Mouse (Mus musculus) heart, adult 8-10 months (tissue): Measurements from ENCODE around the gene Col9a1. TPM values are rescaled to one million over a fixed set of nuclear protein-coding genes. Genes with fewer than 3 reads are reported as not detected.

Source experiments
- DNase-seq: peaks from one replicate; pipeline ENCODE4 v3.0.0; 2022; ENCODE audit warnings: low spot score
- total RNA-seq, 4 experiments: library from RNA; stranded (reverse); gene quantifications; 2 replicates each; pipeline ENCODE4 v1.2.4; 2022

Gene Col9a1
- not detected for total RNA-seq

GRCm38 (mm10) chr1:24177224-24177851 lies at the start of gene Col9a1:
Gene Col9a1 (plus strand): TSS chr1:24177610.
- DNase-seq: no peak

GRCm38 (mm10) chr1:24127866-24128265 lies 49.5 kb upstream of the Col9a1 start:
- DNase-seq: no peak

- DNase-seq: no peak
Measured at GRCm38 (mm10) chr1:24133853-24134252, 43.6 kb upstream of the Col9a1 start.

GRCm38 (mm10) chr1:24134792-24135191 lies 42.6 kb upstream of the Col9a1 start:
- peak; percentile 4 for DNase-seq

GRCm38 (mm10) chr1:24137133-24137532 lies 40.3 kb upstream of the Col9a1 start:
- DNase-seq: peak; percentile 35

GRCm38 (mm10) chr1:24140555-24140954 lies 36.9 kb upstream of the Col9a1 start:
- no peak for DNase-seq

- DNase-seq: no peak
Measured at GRCm38 (mm10) chr1:24143504-24143903, 33.9 kb upstream of the Col9a1 start.

GRCm38 (mm10) chr1:24157751-24158150 lies 19.7 kb upstream of the Col9a1 start:
- no peak for DNase-seq

GRCm38 (mm10) chr1:24169410-24169809 lies 8.0 kb upstream of the Col9a1 start:
- DNase-seq: no peak

GRCm38 (mm10) chr1:24171205-24171866 lies 6.1 kb upstream of the Col9a1 start:
- DNase-seq: peak; percentile 17

- no peak for DNase-seq
Measured at GRCm38 (mm10) chr1:24171898-24172297, 5.5 kb upstream of the Col9a1 start.

- DNase-seq: no peak
Measured at GRCm38 (mm10) chr1:24172656-24173055, 4.8 kb upstream of the Col9a1 start.

GRCm38 (mm10) chr1:24175761-24176160 lies 1.6 kb upstream of the Col9a1 start:
- DNase-seq: no peak

- DNase-seq: no peak
Measured at GRCm38 (mm10) chr1:24179856-24180255, 2.4 kb downstream of the Col9a1 start.

GRCm38 (mm10) chr1:24184981-24185380 lies 7.6 kb downstream of the Col9a1 start:
- no peak for DNase-seq

GRCm38 (mm10) chr1:24186964-24187363 lies 9.6 kb downstream of the Col9a1 start:
- no peak for DNase-seq

- no peak for DNase-seq
Measured at GRCm38 (mm10) chr1:24191668-24192067, 14.3 kb downstream of the Col9a1 start.

- DNase-seq: no peak
Measured at GRCm38 (mm10) chr1:24194111-24194510, 16.7 kb downstream of the Col9a1 start.

- DNase-seq: no peak
Measured at GRCm38 (mm10) chr1:24195070-24195840, 17.8 kb downstream of the Col9a1 start.

- DNase-seq: no peak
Measured at GRCm38 (mm10) chr1:24195951-24196517, 18.6 kb downstream of the Col9a1 start.

- no peak for DNase-seq
Measured at GRCm38 (mm10) chr1:24211621-24212385, 34.4 kb downstream of the Col9a1 start.

- DNase-seq: no peak
Measured at GRCm38 (mm10) chr1:24219041-24219440, 41.6 kb downstream of the Col9a1 start.
